Mouse (Mus musculus) kidney, embryonic 16.5 days (tissue): ENCODE results near the gene Slit3. TPM values are rescaled to one million over a fixed set of nuclear protein-coding genes. Genes with fewer than 3 reads are reported as not detected.

Source experiments
- ATAC-seq: fragments of 200-750 bp; cut with Nextera tagmentation; 2 replicates; pipeline ENCODE4 v1.8.0; 2017; ENCODE audit warnings: moderate TSS enrichment; ENCODE audit not compliant: low FRiP score, low TSS enrichment
- H3K27ac ChIP-seq: fragments of 300-500 bp; sonication (generic); 2 replicates; pipeline ENCODE4 v1.5.1; 2014; ENCODE audit warnings: low read length
- H3K27me3 ChIP-seq: fragments of 300-500 bp; sonication (generic); 2 replicates; pipeline ENCODE4 v1.6.1; 2014; ENCODE audit warnings: low read length, control low read depth, mixed read lengths; ENCODE audit not compliant: insufficient read depth
- H3K36me3 ChIP-seq: fragments of 300-500 bp; sonication (generic); 2 replicates; pipeline ENCODE4 v1.6.1; 2014; ENCODE audit warnings: low read length, control low read depth, mixed read lengths; ENCODE audit not compliant: insufficient read depth
- H3K4me1 ChIP-seq: fragments of 300-500 bp; sonication (generic); 2 replicates; pipeline ENCODE4 v1.6.1; 2014; ENCODE audit warnings: low read length, control low read depth, mixed read lengths; ENCODE audit not compliant: insufficient read depth
- H3K4me2 ChIP-seq: fragments of 300-500 bp; sonication (generic); replicated peaks from 2 replicates; pipeline ENCODE4 v1.6.1; 2014; ENCODE audit warnings: low read depth, low read length
- H3K4me3 ChIP-seq: fragments of 300-500 bp; sonication (generic); 2 replicates; pipeline ENCODE4 v1.5.1; 2014; ENCODE audit warnings: mild to moderate bottlenecking, low read length
- H3K9ac ChIP-seq: fragments of 300-500 bp; sonication (generic); replicated peaks from 2 replicates; pipeline ENCODE4 v1.6.1; 2014; ENCODE audit warnings: low read length
- H3K9me3 ChIP-seq: fragments of 300-500 bp; sonication (generic); 2 replicates; pipeline ENCODE4 v1.6.1; 2016; ENCODE audit warnings: low read length, control low read depth
- WGBS: fragments of 180-500 bp; shearing (Covaris S2); extraction: QIAGEN DNeasy Blood & Tissue Kit; methylation state at CpG from one replicate; pipeline ENCODE4 v1.1.7; 2014; 5-methylcytosine and 5-hydroxymethylcytosine counted together
- polyA plus RNA-seq: library from polyadenylated mRNA; unstranded; fragments of >200 nt; fragmentation: Nextera tagmentation; extraction: Ambion mirVana; gene quantifications from 2 replicates; pipeline ENCODE4 v1.2.1, GENCODE M21; 2015

Slit3 gene
- polyA plus RNA-seq, 1 experiment from 2014 or later, result 8.3 TPM

- 17% methylated on average over 7 of the region's 7 CpGs for WGBS
- Histone ChIP-seq H3K4me1 (peaks cover 17% of the 10 kb centered on the region), H3K9me3 (no peaks in the 10 kb centered on the region), H3K4me3 (no peak overlapping the region), H3K27me3 (peaks cover 4% of the 10 kb centered on the region), H3K36me3 (no peaks in the 10 kb centered on the region), H3K4me2 (no peak overlapping the region), H3K27ac (no peak overlapping the region), H3K9ac (no peak overlapping the region)
- ATAC-seq, result no peak
Measured at GRCm38 (mm10) chr11:35546081-35546822, 425.2 kb downstream of the Slit3 start.

GRCm38 (mm10) chr11:35550036-35550435, 429.0 kb downstream of the Slit3 start:
- H3K4me3 ChIP-seq, result no peak overlapping the region
- peaks cover 10% of the 10 kb centered on the region; the same call in 1 of the 2 replicates for H3K4me1 ChIP-seq
- H3K36me3 ChIP-seq, result no peaks in the 10 kb centered on the region
- H3K9ac ChIP-seq, result no peak overlapping the region
- 91% methylated on average over 9 of the region's 9 CpGs for WGBS
- no peak overlapping the region for H3K4me2 ChIP-seq
- H3K9me3 ChIP-seq, result no peaks in the 10 kb centered on the region
- H3K27me3 ChIP-seq, result peaks cover 4% of the 10 kb centered on the region; the same call in 1 of the 2 replicates
- no peak overlapping the region for H3K27ac ChIP-seq
- no peak for ATAC-seq

- H3K4me1 ChIP-seq, result no peaks in the 10 kb centered on the region
- WGBS, result 74% methylated on average over 11 of the region's 11 CpGs
- H3K9ac ChIP-seq, result no peak overlapping the region
- no peak for ATAC-seq
- H3K36me3 ChIP-seq, result no peaks in the 10 kb centered on the region
- no peak overlapping the region for H3K4me3 ChIP-seq
- H3K27ac ChIP-seq, result no peak overlapping the region
- H3K4me2 ChIP-seq, result no peak overlapping the region
- H3K27me3 ChIP-seq, result no peaks in the 10 kb centered on the region; the same call in 1 of the 2 replicates
- H3K9me3 ChIP-seq, result no peaks in the 10 kb centered on the region
Measured at GRCm38 (mm10) chr11:35556192-35556591, 435.2 kb downstream of the Slit3 start.

- Histone ChIP-seq H3K4me3 (no peak overlapping the region), H3K27me3 (no peaks in the 10 kb centered on the region; the same call in 1 of the 2 replicates), H3K36me3 (no peaks in the 10 kb centered on the region), H3K9ac (no peak overlapping the region), H3K27ac (no peak overlapping the region), H3K4me1 (peaks cover 4% of the 10 kb centered on the region; the same call in 1 of the 2 replicates), H3K4me2 (no peak overlapping the region), H3K9me3 (no peaks in the 10 kb centered on the region)
- ATAC-seq, result no peak
- 91% methylated on average over 8 of the region's 8 CpGs for WGBS
Measured at GRCm38 (mm10) chr11:35557476-35557875, 436.5 kb downstream of the Slit3 start.

- no peak overlapping the region for H3K4me2 ChIP-seq
- H3K36me3 ChIP-seq, result no peaks in the 10 kb centered on the region
- H3K4me1 ChIP-seq, result peaks cover 5% of the 10 kb centered on the region; the same call in 1 of the 2 replicates
- no peak overlapping the region for H3K4me3 ChIP-seq
- no peaks in the 10 kb centered on the region; the same call in 1 of the 2 replicates for H3K27me3 ChIP-seq
- WGBS, result 90% methylated on average over 2 of the region's 2 CpGs
- no peak overlapping the region for H3K9ac ChIP-seq
- peak; percentile 17; the same call in 1 of the 2 replicates for ATAC-seq
- H3K9me3 ChIP-seq, result no peaks in the 10 kb centered on the region
- H3K27ac ChIP-seq, result no peak overlapping the region
Measured at GRCm38 (mm10) chr11:35558311-35558710, 437.3 kb downstream of the Slit3 start.

GRCm38 (mm10) chr11:35559386-35559785, 438.4 kb downstream of the Slit3 start:
- H3K4me3 ChIP-seq, result no peak overlapping the region
- peaks cover 12% of the 10 kb centered on the region; the same call in 1 of the 2 replicates for H3K4me1 ChIP-seq
- H3K36me3 ChIP-seq, result no peaks in the 10 kb centered on the region
- ATAC-seq, result no peak
- H3K9me3 ChIP-seq, result no peaks in the 10 kb centered on the region
- WGBS, result 80% methylated on average over 3 of the region's 3 CpGs
- H3K9ac ChIP-seq, result no peak overlapping the region
- no peak overlapping the region for H3K27ac ChIP-seq
- no peak overlapping the region for H3K4me2 ChIP-seq
- peaks cover 6% of the 10 kb centered on the region for H3K27me3 ChIP-seq

GRCm38 (mm10) chr11:35561760-35562159, 440.7 kb downstream of the Slit3 start:
- Histone ChIP-seq H3K36me3 (no peaks in the 10 kb centered on the region), H3K27ac (no peak overlapping the region), H3K27me3 (peaks cover 10% of the 10 kb centered on the region), H3K4me1 (peaks cover 20% of the 10 kb centered on the region), H3K4me3 (no peak overlapping the region), H3K4me2 (no peak overlapping the region), H3K9ac (no peak overlapping the region), H3K9me3 (no peaks in the 10 kb centered on the region)
- WGBS, result 22% methylated on average over 9 of the region's 9 CpGs
- no peak for ATAC-seq

GRCm38 (mm10) chr11:35565322-35565721, 444.3 kb downstream of the Slit3 start:
- H3K4me1 ChIP-seq, result peaks cover 20% of the 10 kb centered on the region
- H3K9me3 ChIP-seq, result no peaks in the 10 kb centered on the region
- no peak for ATAC-seq
- no peak overlapping the region for H3K4me3 ChIP-seq
- WGBS, result 25% methylated on average over 6 of the region's 6 CpGs
- no peak overlapping the region for H3K27ac ChIP-seq
- H3K4me2 ChIP-seq, result no peak overlapping the region
- H3K9ac ChIP-seq, result no peak overlapping the region
- peaks cover 10% of the 10 kb centered on the region for H3K27me3 ChIP-seq
- H3K36me3 ChIP-seq, result no peaks in the 10 kb centered on the region

GRCm38 (mm10) chr11:35566686-35567085, 445.7 kb downstream of the Slit3 start:
- H3K4me1 ChIP-seq, result peaks cover 19% of the 10 kb centered on the region
- no peak overlapping the region for H3K27ac ChIP-seq
- H3K27me3 ChIP-seq, result peaks cover 10% of the 10 kb centered on the region
- 60% methylated on average over 3 of the region's 3 CpGs for WGBS
- H3K4me2 ChIP-seq, result no peak overlapping the region
- no peak overlapping the region for H3K4me3 ChIP-seq
- no peak overlapping the region for H3K9ac ChIP-seq
- H3K36me3 ChIP-seq, result no peaks in the 10 kb centered on the region
- ATAC-seq, result no peak
- no peaks in the 10 kb centered on the region for H3K9me3 ChIP-seq
